ENCODE assay signal across 34 mouse cellular contexts in genomic region chr15:17831987-17832386, GRCm38 (mm10).
"Had no signal": no experiment of that assay in that cellular context is flagged by ENCODE, and none has a peak within 500 bp of the region (broad histone marks: within the 10 kb centered on the region; RNA-seq: fewer than 3 reads in every experiment).

No protein-coding gene starts in this region.

- H3K27me3 ChIP-seq: heart, embryonic 12.5 days; heart, embryonic 13.5 days; heart, embryonic 15.5 days; hindbrain, embryonic 13.5 days; hindbrain, embryonic 15.5 days; intestine, embryonic 15.5 days; kidney, embryonic 15.5 days had no signal

- H3K4me3 ChIP-seq: heart, embryonic 10.5 days; heart, embryonic 12.5 days; heart, embryonic 13.5 days; heart, embryonic 15.5 days; hindbrain, embryonic 10.5 days; hindbrain, embryonic 13.5 days; hindbrain, embryonic 15.5 days; intestine, embryonic 15.5 days; kidney, embryonic 15.5 days; layer of hippocampus, adult 2 months; left cerebral cortex, adult 2 months had no signal

- H3K4me2 ChIP-seq: heart, embryonic 11.5 days; heart, embryonic 12.5 days; heart, embryonic 13.5 days; heart, embryonic 15.5 days; hindbrain, embryonic 13.5 days; hindbrain, embryonic 14.5 days; hindbrain, embryonic 15.5 days; intestine, embryonic 15.5 days; kidney, embryonic 15.5 days had no signal

- H3K36me3 ChIP-seq: heart, embryonic 10.5 days; heart, embryonic 12.5 days; heart, embryonic 13.5 days; heart, embryonic 15.5 days; hindbrain, embryonic 10.5 days; hindbrain, embryonic 13.5 days; hindbrain, embryonic 15.5 days; intestine, embryonic 15.5 days; kidney, embryonic 15.5 days had no signal

- DNase-seq: heart, postnatal 10 days; heart, postnatal 14 days; heart, postnatal 36 days; heart, postnatal 4 days; kidney, adult 11 months; kidney, adult 18-20 months; kidney, adult 2 months; kidney, adult 8-10 months; kidney, postnatal 10 days; kidney, postnatal 14 days; kidney, postnatal 25 days; kidney, postnatal 36 days; kidney, postnatal 4 days; layer of hippocampus, adult 9-11 months; layer of hippocampus, postnatal 36 days had no signal

- H3K4me1 ChIP-seq: heart, embryonic 10.5 days; heart, embryonic 12.5 days; heart, embryonic 13.5 days; heart, embryonic 15.5 days; hindbrain, embryonic 10.5 days; hindbrain, embryonic 13.5 days; hindbrain, embryonic 15.5 days; intestine, embryonic 15.5 days; kidney, embryonic 15.5 days had no signal

- H3K9ac ChIP-seq: heart, embryonic 12.5 days; heart, embryonic 13.5 days; heart, embryonic 15.5 days; hindbrain, embryonic 13.5 days; hindbrain, embryonic 14.5 days; hindbrain, embryonic 15.5 days; intestine, embryonic 15.5 days; kidney, embryonic 15.5 days had no signal

- H3K9me3 ChIP-seq: heart, embryonic 10.5 days; heart, embryonic 15.5 days; hindbrain, embryonic 10.5 days; hindbrain, embryonic 13.5 days; hindbrain, embryonic 15.5 days; intestine, embryonic 15.5 days; kidney, embryonic 15.5 days had no signal

- H3K27ac ChIP-seq: heart, embryonic 10.5 days; heart, embryonic 13.5 days; heart, embryonic 15.5 days; hindbrain, embryonic 10.5 days; hindbrain, embryonic 13.5 days; hindbrain, embryonic 14.5 days; hindbrain, embryonic 15.5 days; hindbrain, postnatal 0 days; intestine, embryonic 15.5 days; kidney, embryonic 15.5 days; kidney, postnatal 0 days; layer of hippocampus, adult 2 months; left cerebral cortex, adult 2 months had no signal

- ATAC-seq: hindbrain, embryonic 16.5 days; hindbrain, postnatal 0 days; inflammation-experienced regulatory T-cells, adult 6 months; intestine, embryonic 15.5 days; intestine, embryonic 16.5 days; intestine, postnatal 0 days had no signal
